Mouse (Mus musculus) myocyte (in vitro differentiated cells): ENCODE data around the gene Hsf4. TPM values are rescaled to one million over a fixed set of nuclear protein-coding genes. Genes with fewer than 3 reads are reported as not detected.

ENCODE experiments used
- H3K27me3 ChIP-seq: one replicate; pipeline ENCODE4 v1.6.1; 2011; ENCODE audit not compliant: control insufficient read depth, insufficient read depth, insufficient read length
- H3K36me3 ChIP-seq: one replicate; pipeline ENCODE4 v1.6.1; 2011; ENCODE audit not compliant: control insufficient read depth, insufficient read depth
- H3K4me2 ChIP-seq: one replicate; pipeline ENCODE4 v1.6.1; 2011; ENCODE audit warnings: low read depth, control low read depth
- H3K4me3 ChIP-seq: one replicate; pipeline ENCODE4 v1.5.1; 2011; ENCODE audit warnings: mild to moderate bottlenecking, control low read depth, moderate library complexity
- H3K79me2 ChIP-seq: one replicate; pipeline ENCODE4 v1.6.1; 2011; ENCODE audit not compliant: control insufficient read depth, insufficient read depth
- H3ac ChIP-seq: one replicate; pipeline ENCODE4 v1.6.1; 2011; ENCODE audit not compliant: control insufficient read depth, insufficient read length
- CEBPB ChIP-seq: IDR thresholded peaks from 2 replicates; pipeline ENCODE4 v1.6.1; 2011; ENCODE audit warnings: mild to moderate bottlenecking, moderate library complexity; ENCODE audit not compliant: poor library complexity, insufficient read depth, severe bottlenecking
- E2F4 ChIP-seq: IDR thresholded peaks from one replicate; pipeline ENCODE4 v1.6.1; 2011; ENCODE audit warnings: mild to moderate bottlenecking, control low read depth, moderate library complexity; ENCODE audit not compliant: insufficient read depth
- MAX ChIP-seq: IDR thresholded peaks from one replicate; pipeline ENCODE4 v1.6.1; 2011; ENCODE audit warnings: low read depth, mild to moderate bottlenecking, control low read depth
- MYOD1 ChIP-seq, 3 experiments: IDR thresholded peaks; one replicate each; pipeline ENCODE4 v1.6.1; 2011; ENCODE audit warnings: control low read depth in 2 of 3, low read depth in 2 of 3, mild to moderate bottlenecking in 2 of 3, moderate library complexity in 1 of 3; ENCODE audit not compliant: insufficient read length in 2 of 3, control insufficient read depth in 1 of 3
- MYOG ChIP-seq, 3 experiments: IDR thresholded peaks; one replicate each; pipeline ENCODE4 v1.6.1; 2011; ENCODE audit warnings: control low read depth in 2 of 3, low read depth in 2 of 3, mild to moderate bottlenecking in 2 of 3; ENCODE audit not compliant: insufficient read length in 2 of 3, control insufficient read depth in 1 of 3, insufficient read depth in 1 of 3
- POLR2A ChIP-seq: IDR thresholded peaks from one replicate; pipeline ENCODE4 v1.6.1; 2011; ENCODE audit warnings: low read depth, mild to moderate bottlenecking, control low read depth, moderate library complexity; ENCODE audit not compliant: insufficient read length
- POLR2AphosphoS2 ChIP-seq: IDR thresholded peaks from one replicate; pipeline ENCODE4 v1.6.1; 2011; ENCODE audit warnings: low read depth, control low read depth; ENCODE audit not compliant: insufficient read length
- REST ChIP-seq: IDR thresholded peaks from one replicate; pipeline ENCODE4 v1.6.1; 2011; ENCODE audit warnings: mild to moderate bottlenecking, control low read depth, moderate library complexity; ENCODE audit not compliant: insufficient read depth, insufficient read length
- SRF ChIP-seq: IDR thresholded peaks from one replicate; pipeline ENCODE4 v1.6.1; 2011; ENCODE audit warnings: low read depth; ENCODE audit not compliant: control insufficient read depth, insufficient read length
- TCF12 ChIP-seq: IDR thresholded peaks from one replicate; pipeline ENCODE4 v1.6.1; 2011; ENCODE audit warnings: mild to moderate bottlenecking, control low read depth; ENCODE audit not compliant: poor library complexity, insufficient read depth, severe bottlenecking
- TCF3 ChIP-seq: IDR thresholded peaks from one replicate; pipeline ENCODE4 v1.6.1; 2011; ENCODE audit warnings: low read depth, control low read depth; ENCODE audit not compliant: insufficient read length
- USF1 ChIP-seq: IDR thresholded peaks from one replicate; pipeline ENCODE4 v1.6.1; 2011; ENCODE audit warnings: low read depth, mild to moderate bottlenecking, control low read depth, moderate library complexity
- polyA plus RNA-seq: library from polyadenylated mRNA; unstranded; fragments of >200 nt; fragmentation: generic; extraction: Trizol; gene quantifications from one replicate; pipeline ENCODE4 v1.2.1, GENCODE M21; 2012; ENCODE audit warnings: missing spikeins

The Hsf4 gene
- polyA plus RNA-seq, 1 experiment = 5.8 TPM

DNA sequence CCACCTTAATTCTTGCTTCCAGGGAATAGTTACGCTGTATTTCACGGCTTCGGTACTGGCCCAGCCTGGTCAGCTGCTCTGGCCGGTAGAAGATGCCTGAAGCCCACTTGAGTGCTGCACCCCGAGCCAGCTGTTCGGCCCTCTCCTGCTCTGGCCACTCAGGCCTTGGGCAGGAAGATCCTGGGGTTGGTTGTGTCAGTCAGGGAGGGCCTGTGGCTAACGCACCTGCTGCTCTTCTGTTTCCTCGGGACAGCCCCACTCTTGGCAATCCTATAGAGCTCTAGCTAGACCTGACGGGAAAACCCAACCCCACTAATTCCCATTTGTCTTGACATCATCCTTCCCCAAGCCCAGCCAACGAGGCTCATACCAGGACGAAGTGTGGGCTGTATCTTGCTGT, 25.7 kb downstream of the Hsf4 start:
- Histone ChIP-seq H3K4me2 (peak overlapping the region; percentile 95), H3K36me3 (peaks cover 12% of the 10 kb centered on the region), H3K27me3 (no peaks in the 10 kb centered on the region), H3ac (no peak overlapping the region), H3K4me3 (peak overlapping the region; percentile 93), H3K79me2 (peaks cover 25% of the 10 kb centered on the region)
- TF ChIP-seq TCF12 = peak; percentile 80
- peak; percentile 64 for TF ChIP-seq TCF3
- peak; percentile 89 to 99 (median 96) for TF ChIP-seq MYOG (IDR thresholded peaks at IDR 0.05; ENCODE audit: control insufficient read depth in 1 of 3, insufficient read depth in 1 of 3, insufficient read length in 2 of 3, low read depth in 2 of 3)
- peak; percentile 39 to 97 (median 95) for TF ChIP-seq MYOD1 (IDR thresholded peaks at IDR 0.05; ENCODE audit: control insufficient read depth in 1 of 3, insufficient read length in 2 of 3, low read depth in 2 of 3)
- TF ChIP-seq USF1 = no peak
- no peak for TF ChIP-seq SRF
- no peak for TF ChIP-seq POLR2AphosphoS2

DNA sequence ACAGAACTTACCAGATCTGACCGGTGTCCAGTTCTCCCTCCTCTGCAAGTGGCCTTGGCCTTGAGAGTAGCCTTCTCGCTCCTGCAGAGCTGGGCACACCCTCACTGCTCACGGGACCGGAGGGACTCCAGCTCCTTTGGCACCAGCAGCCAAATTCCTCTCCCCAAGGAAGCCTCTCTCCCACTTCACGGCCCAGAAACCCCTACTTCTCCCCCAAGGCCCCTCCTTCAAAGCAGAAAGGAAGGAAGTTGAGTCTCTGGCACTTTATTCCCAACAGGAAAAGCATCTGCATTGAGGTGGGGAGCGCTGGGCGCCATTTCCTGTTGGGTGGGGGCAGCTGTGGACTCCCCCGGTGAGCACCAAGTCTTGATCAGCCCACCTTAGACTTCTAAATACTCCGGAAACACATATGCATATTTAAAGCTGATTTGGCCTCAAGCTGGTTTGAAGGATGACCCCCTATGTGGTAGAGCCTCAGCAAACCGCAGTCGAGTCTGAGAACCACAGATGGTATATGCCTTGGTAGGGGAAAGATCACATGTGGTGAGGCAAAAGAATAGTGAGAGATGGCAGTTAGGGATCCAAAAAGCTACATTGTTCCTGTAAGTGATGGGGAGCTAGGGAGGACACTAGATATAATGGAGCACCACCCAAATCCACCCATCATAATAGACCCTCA, 26.4 kb downstream of the Hsf4 start, which contains the start of gene Exoc3l:
Gene Exoc3l, minus strand, starts transcription at position 207 of the 679 bp plus-strand sequence.
- TF ChIP-seq E2F4 = no peak
- no peak for TF ChIP-seq REST
- TF ChIP-seq CEBPB = no peak
- no peak for TF ChIP-seq TCF12
- no peak for TF ChIP-seq USF1
- TF ChIP-seq TCF3 = no peak
- TF ChIP-seq MYOG (IDR thresholded peaks at IDR 0.05; ENCODE audit: control insufficient read depth in 1 of 3, insufficient read depth in 1 of 3, insufficient read length in 2 of 3, low read depth in 2 of 3) = no peak
- TF ChIP-seq MAX = no peak
- no peak for TF ChIP-seq POLR2A
- TF ChIP-seq MYOD1 (IDR thresholded peaks at IDR 0.05; ENCODE audit: control insufficient read depth in 1 of 3, insufficient read length in 2 of 3, low read depth in 2 of 3) = no peak
- no peak for TF ChIP-seq POLR2AphosphoS2
- TF ChIP-seq SRF = no peak
- peak within 1 kb of the TSS; percentile 95 for H3K4me2 ChIP-seq
- peaks cover 32% of the 10 kb centered on the region for H3K79me2 ChIP-seq
- H3K27me3 ChIP-seq = no peaks in the 10 kb centered on the region
- H3K36me3 ChIP-seq = peaks cover 19% of the 10 kb centered on the region
- H3ac ChIP-seq = no peak within 1 kb of the TSS
- H3K4me3 ChIP-seq = peak within 1 kb of the TSS; percentile 93

DNA sequence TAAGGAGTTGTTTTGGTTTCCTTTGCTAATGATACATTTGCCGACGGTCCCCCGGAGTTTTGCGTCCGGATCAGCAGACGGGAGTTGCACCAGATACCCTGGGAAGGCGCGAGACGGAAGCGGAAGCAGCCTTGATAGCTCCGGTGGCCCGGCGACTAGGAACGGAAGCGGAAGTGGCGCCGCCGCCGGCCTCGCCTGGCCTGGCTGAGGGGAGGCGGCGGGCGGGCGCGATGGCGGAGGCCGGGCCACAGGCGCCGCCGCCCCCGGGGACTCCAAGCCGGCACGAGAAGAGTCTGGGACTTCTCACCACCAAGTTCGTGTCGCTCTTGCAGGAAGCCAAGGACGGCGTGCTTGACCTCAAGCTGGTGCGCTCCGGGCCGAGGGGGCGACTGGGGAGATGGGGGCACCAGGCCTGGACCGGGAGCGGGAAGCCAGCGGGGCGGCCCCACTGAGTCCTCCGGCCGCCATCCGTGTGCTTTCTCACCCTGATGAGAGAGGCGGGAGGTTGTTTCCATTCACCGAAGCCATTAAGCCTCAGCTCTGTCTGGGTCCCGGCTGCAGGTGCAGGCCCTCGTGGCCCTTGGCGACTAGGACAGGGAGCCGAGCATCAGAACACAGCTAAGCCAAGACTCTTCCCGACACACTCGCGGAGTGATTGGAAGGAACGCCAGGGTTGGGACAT, 28.1 kb downstream of the Hsf4 start, which contains the start of gene E2f4:
Gene E2f4, plus strand, starts transcription at position 153 of the 682 bp plus-strand sequence.
- H3K36me3 ChIP-seq = peaks cover 35% of the 10 kb centered on the region
- peak within 1 kb of the TSS; percentile 57 for H3ac ChIP-seq
- peak within 1 kb of the TSS; percentile 95 for H3K4me2 ChIP-seq
- no peaks in the 10 kb centered on the region for H3K27me3 ChIP-seq
- H3K4me3 ChIP-seq = peak within 1 kb of the TSS; percentile 93
- TF ChIP-seq MYOG (IDR thresholded peaks at IDR 0.05; ENCODE audit: control insufficient read depth in 1 of 3, insufficient read depth in 1 of 3, insufficient read length in 2 of 3, low read depth in 2 of 3) (peak in 1 of 3 experiments; percentile 3), POLR2A (peak; percentile 80), POLR2AphosphoS2 (peak; percentile 66), CEBPB (no peak), MYOD1 (IDR thresholded peaks at IDR 0.05; ENCODE audit: control insufficient read depth in 1 of 3, insufficient read length in 2 of 3, low read depth in 2 of 3) (peak in 1 of 3 experiments; percentile 28)
- peaks cover 32% of the 10 kb centered on the region for H3K79me2 ChIP-seq

DNA sequence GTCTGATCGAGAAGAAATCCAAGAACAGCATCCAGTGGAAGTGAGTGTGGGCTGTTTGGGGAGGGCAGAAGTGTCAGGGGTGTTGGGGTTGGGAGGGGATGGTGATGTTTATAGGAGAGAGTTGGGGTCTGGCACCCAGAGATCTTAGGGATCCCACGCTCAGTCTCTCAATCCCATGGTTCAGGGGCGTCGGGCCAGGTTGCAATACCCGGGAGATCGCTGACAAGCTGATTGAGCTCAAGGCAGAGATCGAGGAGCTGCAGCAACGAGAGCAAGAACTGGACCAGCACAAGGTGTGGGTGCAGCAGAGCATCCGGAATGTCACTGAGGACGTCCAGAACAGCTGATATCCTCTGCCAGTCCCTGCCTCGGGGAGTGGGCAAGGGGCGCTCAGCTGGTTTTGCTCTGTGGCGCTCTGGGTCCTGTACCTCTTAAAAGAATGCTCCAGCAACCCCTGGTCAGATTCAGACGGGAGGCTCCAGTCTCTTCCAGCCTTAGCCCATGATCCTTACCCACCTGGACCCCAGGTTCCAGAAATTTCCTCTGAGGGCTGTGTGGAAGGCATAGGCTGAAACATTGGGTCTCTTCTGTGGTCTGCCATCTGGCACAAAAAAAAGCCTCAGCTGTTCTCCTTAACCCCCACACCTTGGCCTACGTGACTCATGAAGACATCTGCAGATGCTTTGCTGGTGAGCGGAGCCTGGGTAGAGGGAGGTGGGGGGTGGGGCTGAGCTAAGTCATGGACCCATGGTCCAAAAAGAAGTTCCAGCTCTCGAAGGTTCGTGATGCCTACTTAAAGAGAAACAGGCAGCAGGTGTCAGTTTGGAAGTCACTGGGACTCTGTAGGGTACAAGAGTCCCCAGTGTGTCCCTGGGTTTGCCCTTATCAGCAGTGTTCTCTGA, 29.0 kb downstream of the Hsf4 start:
- peak overlapping the region; percentile 82 for H3K4me2 ChIP-seq
- H3K4me3 ChIP-seq = peak overlapping the region; percentile 93
- peaks cover 32% of the 10 kb centered on the region for H3K79me2 ChIP-seq
- H3ac ChIP-seq = peak overlapping the region; percentile 57
- H3K27me3 ChIP-seq = no peaks in the 10 kb centered on the region
- TF ChIP-seq SRF (no peak), MAX (no peak), MYOD1 (IDR thresholded peaks at IDR 0.05; ENCODE audit: control insufficient read depth in 1 of 3, insufficient read length in 2 of 3, low read depth in 2 of 3) (peak in 2 of 3 experiments; percentile 71 to 82), TCF3 (no peak), TCF12 (peak; percentile 96), E2F4 (no peak), REST (no peak), CEBPB (no peak), POLR2AphosphoS2 (peak; percentile 33), USF1 (no peak), MYOG (IDR thresholded peaks at IDR 0.05; ENCODE audit: control insufficient read depth in 1 of 3, insufficient read depth in 1 of 3, insufficient read length in 2 of 3, low read depth in 2 of 3) (peak; percentile 64 to 92 (median 69)), POLR2A (peak; percentile 33)
- peaks cover 42% of the 10 kb centered on the region for H3K36me3 ChIP-seq
